In genomic region chr11:118569571-118570062, GRCm38 (mm10) we compare ENCODE assay signal across 7 mouse cellular contexts.
DNase-seq lines count a peak whose midpoint lies in the region; ATAC-seq and TF ChIP-seq lines count a peak whose summit lies in the region.

No protein-coding gene starts in this region.

- no peak for DNase-seq in lung, embryonic 14.5 days
- no peak for DNase-seq in lung, postnatal 36 days
- peak; percentile 43 to 61 for DNase-seq in left cerebral cortex, postnatal 36 days (ENCODE audit: low spot score in 2 of 2)

- no peaks in the 10 kb centered on the region for H3K9me3 ChIP-seq in lung, embryonic 14.5 days (ENCODE audit: low read depth, low read length)
- no peaks in the 10 kb centered on the region for H3K9me3 ChIP-seq in forebrain, embryonic 12.5 days
- no peaks in the 10 kb centered on the region for H3K9me3 ChIP-seq in stomach, embryonic 15.5 days

- H3K27ac ChIP-seq in lung, embryonic 14.5 days (ENCODE audit: low read depth), result no peak overlapping the region
- H3K27ac ChIP-seq in forebrain, embryonic 12.5 days, result no peak overlapping the region
- H3K27ac ChIP-seq in stomach, embryonic 15.5 days, result no peak overlapping the region

- H3K27me3 ChIP-seq in lung, embryonic 14.5 days (ENCODE audit: insufficient read depth, low read length), result peaks cover 70% of the 10 kb centered on the region
- peaks cover 79% of the 10 kb centered on the region for H3K27me3 ChIP-seq in forebrain, embryonic 12.5 days
- peaks cover 68% of the 10 kb centered on the region for H3K27me3 ChIP-seq in stomach, embryonic 15.5 days (replicated peaks)

- H3K9ac ChIP-seq in lung, embryonic 14.5 days, result no peak overlapping the region
- peak overlapping the region; percentile 33; the same call in 1 of the 2 replicates for H3K9ac ChIP-seq in forebrain, embryonic 12.5 days
- H3K9ac ChIP-seq in stomach, embryonic 15.5 days, result no peak overlapping the region

- intact Hi-C loops in left cerebral cortex, postnatal 36 days (cut with DNase I), result loop anchor here (5.0 kb wide), 2 partner anchors 43 to 343 kb away; partner anchors contain the start of gene Rbfox3

- H3K4me3 ChIP-seq in lung, embryonic 14.5 days (ENCODE audit: low read depth, low read length), result peak overlapping the region; percentile 15; the same call in 1 of the 2 replicates
- peak overlapping the region; percentile 36 for H3K4me3 ChIP-seq in forebrain, embryonic 12.5 days (replicated peaks)
- H3K4me3 ChIP-seq in stomach, embryonic 15.5 days (replicated peaks), result peak overlapping the region; percentile 17; the same call in 1 of the 2 replicates

- H3K36me3 ChIP-seq in lung, embryonic 14.5 days (ENCODE audit: insufficient read depth), result no peaks in the 10 kb centered on the region
- H3K36me3 ChIP-seq in forebrain, embryonic 12.5 days (replicated peaks), result no peaks in the 10 kb centered on the region
- H3K36me3 ChIP-seq in stomach, embryonic 15.5 days, result no peaks in the 10 kb centered on the region

- H3K4me2 ChIP-seq in lung, embryonic 14.5 days, result peak overlapping the region; percentile 31; the same call in 1 of the 2 replicates
- H3K4me2 ChIP-seq in forebrain, embryonic 12.5 days, result peak overlapping the region; percentile 55
- peak overlapping the region; percentile 37 for H3K4me2 ChIP-seq in stomach, embryonic 15.5 days

- TF ChIP-seq CTCF in lung, embryonic 14.5 days (IDR thresholded peaks at IDR 0.05; ENCODE audit: low read depth), result no peak

- no peak for ATAC-seq in lung, embryonic 14.5 days (ENCODE audit: insufficient read depth)
- ATAC-seq in forebrain, embryonic 12.5 days (ENCODE audit: low FRiP score), result peak; percentile 27; the same call in 1 of the 2 replicates
- ATAC-seq in stomach, embryonic 15.5 days (ENCODE audit: insufficient read depth, low FRiP score, low read depth), result no peak
- no peak for ATAC-seq in erythroid progenitor cell, adult 5-6 weeks (replicated peaks; ENCODE audit: low FRiP score, poor library complexity, severe bottlenecking)
- ATAC-seq in megakaryocyte-erythroid progenitor cell, adult 5-6 weeks (replicated peaks; ENCODE audit: low FRiP score, low TSS enrichment, poor library complexity, severe bottlenecking), result no peak

- WGBS in lung, embryonic 14.5 days, result 0% methylated on average over 40 of the region's 51 CpGs
- under 1% methylated on average over 48 of the region's 51 CpGs for WGBS in forebrain, embryonic 12.5 days
- 1% methylated on average over 47 of the region's 51 CpGs for WGBS in stomach, embryonic 15.5 days

- no peaks in the 10 kb centered on the region for H3K4me1 ChIP-seq in lung, embryonic 14.5 days (ENCODE audit: insufficient read depth)
- peaks cover 20% of the 10 kb centered on the region for H3K4me1 ChIP-seq in forebrain, embryonic 12.5 days
- H3K4me1 ChIP-seq in stomach, embryonic 15.5 days, result no peaks in the 10 kb centered on the region

Comparison
In these comparisons a context has a peak if more than half of its experiments do, and no peak if none do; other contexts are left out.
1. DNase-seq: peak in left cerebral cortex, postnatal 36 days (2 of 2); none in lung, embryonic 14.5 days (single experiment) and lung, postnatal 36 days (single experiment).
2. Peak in every context shown above with its lines, with median percentiles within 50 percentile points of each other: H3K4me2 ChIP-seq and H3K4me3 ChIP-seq.